Mouse (Mus musculus): ENCODE results near the gene Ahdc1.
A peak's percentile ranks its signal among the peaks of the same experiment; 100 is the strongest.

GRCm38 (mm10) chr4:133009131-133009530 is 1.9 kb upstream of the Ahdc1 start:
- TF ChIP-seq CTCF (IDR thresholded peaks at IDR 0.05; ENCODE audit: control insufficient read depth, insufficient read depth, low read length): peak; percentile 76
- no peak for TF ChIP-seq POLR2A (IDR thresholded peaks at IDR 0.05; ENCODE audit: borderline replicate concordance, control insufficient read depth, low read depth, low read length)
